Mouse (Mus musculus): ENCODE measurements at regions not wholly inside any gene's neighbourhood (a gene's known extent, or its start where the extent isn't known, plus 50 kb on each side); places are given as distances from the start of the nearest gene placed in this dataset.

GRCm38 (mm10) chr8:98402852-98403644 is 1013.2 kb downstream of the Cdh8 start:
- TF ChIP-seq HCFC1 (IDR thresholded peaks at IDR 0.05; ENCODE audit: borderline replicate concordance, insufficient read depth, low read length) (no peak), MAFK (IDR thresholded peaks at IDR 0.05; ENCODE audit: insufficient read depth, low read depth, low read length) (no peak), ZC3H11A (IDR thresholded peaks at IDR 0.05; ENCODE audit: borderline replicate concordance, low read depth, low read length) (no peak)

All from ES-E14 (cell line).